21 mouse cellular contexts compared by ENCODE assay signal in the genomic region with DNA sequence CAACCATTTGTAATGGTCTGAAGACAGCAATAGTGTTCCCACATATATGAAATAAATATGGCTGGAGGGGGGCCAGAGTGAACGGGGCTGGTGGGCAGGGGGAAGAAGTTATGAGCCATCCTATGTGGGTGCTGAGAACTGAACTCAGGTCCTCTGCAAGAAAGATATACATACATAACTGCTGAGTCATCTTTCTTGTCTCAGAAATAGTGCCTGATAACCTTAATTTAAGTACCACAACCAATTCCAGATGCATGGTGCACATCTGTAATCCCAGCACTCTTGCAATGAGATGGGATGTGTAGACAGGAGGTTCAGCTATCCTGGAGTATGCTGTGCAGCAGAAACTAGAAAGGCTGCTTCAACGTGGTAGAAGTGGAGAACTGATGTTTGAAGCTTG. TPM values are rescaled to one million over a fixed set of nuclear protein-coding genes. Genes with fewer than 3 reads are reported as not detected.
DNase-seq lines count a peak whose midpoint lies in the region; ATAC-seq and TF ChIP-seq lines count a peak whose summit lies in the region.
"Had no signal": no experiment of that assay in that cellular context is flagged by ENCODE, and none has a peak within 500 bp of the region (broad histone marks: within the 10 kb centered on the region; RNA-seq: fewer than 3 reads in every experiment).

No protein-coding gene starts in this region.

- no peak for TF ChIP-seq POLR2A in small intestine, adult 2 months (IDR thresholded peaks at IDR 0.05; ENCODE audit: low read depth, low read length)

- H3K9me3 ChIP-seq in heart, embryonic 13.5 days = no peaks in the 10 kb centered on the region
- no peaks in the 10 kb centered on the region for H3K9me3 ChIP-seq in liver, postnatal 0 days (ENCODE audit: low read length)
- no peaks in the 10 kb centered on the region for H3K9me3 ChIP-seq in ES-E14 (ENCODE audit: control insufficient read depth, insufficient read depth, low read depth, low read length)
- H3K9me3 ChIP-seq: embryonic facial prominence, embryonic 10.5 days; forebrain, embryonic 13.5 days; G1E; hindbrain, embryonic 15.5 days had no signal

- H3K4me1 ChIP-seq in heart, embryonic 13.5 days = peaks cover 12% of the 10 kb centered on the region
- H3K4me1 ChIP-seq in liver, postnatal 0 days (ENCODE audit: insufficient read depth) = peaks cover 10% of the 10 kb centered on the region; the same call in 1 of the 2 replicates
- H3K4me1 ChIP-seq in ES-E14 (ENCODE audit: control insufficient read depth in 2 of 2, insufficient read depth in 2 of 2, low read length in 2 of 2, poor library complexity in 1 of 2) = peaks cover 3% of the 10 kb centered on the region in 2 experiments; a peak in 1 of 4 replicates
- H3K4me1 ChIP-seq in small intestine, adult 2 months (ENCODE audit: control insufficient read depth, insufficient read depth, insufficient read length, low read length) = peaks cover 8% of the 10 kb centered on the region; the same call in 1 of the 2 replicates
- H3K4me1 ChIP-seq: embryonic facial prominence, embryonic 10.5 days had no signal

- peak overlapping the region; percentile 53; the same call in 1 of the 2 replicates for H3K27ac ChIP-seq in heart, embryonic 13.5 days (replicated peaks)
- H3K27ac ChIP-seq in liver, postnatal 0 days (ENCODE audit: low read depth) = peak overlapping the region; percentile 57; the same call in 1 of the 2 replicates
- H3K27ac ChIP-seq in ES-E14 (ENCODE audit: insufficient read depth, low read depth, low read length, poor library complexity, severe bottlenecking) = no peak overlapping the region
- peak overlapping the region; percentile 25 for H3K27ac ChIP-seq in small intestine, adult 2 months (ENCODE audit: insufficient read depth, low read depth, low read length)
- H3K27ac ChIP-seq: embryonic facial prominence, embryonic 10.5 days; forebrain, embryonic 13.5 days; hindbrain, embryonic 15.5 days had no signal

- no peak for DNase-seq in heart, adult 9 months (ENCODE audit: low spot score in 2 of 2)
- no peak for DNase-seq in liver, postnatal 0 days
- no peak for DNase-seq in liver
- DNase-seq in ES-E14 (ENCODE audit: low read depth, low spot score) = no peak
- DNase-seq in B cell, adult 2 months = no peak
- DNase-seq: adrenal gland, postnatal 10 days; cerebellum, adult 18-20 months; cerebellum, adult 9-11 months; cerebellum, postnatal 36 days; forebrain, postnatal 0 days; gastrocnemius, postnatal 25 days; heart, adult 11 months had no signal

- peaks cover 100% of the 10 kb centered on the region for H3K36me3 ChIP-seq in heart, embryonic 13.5 days
- H3K36me3 ChIP-seq in liver, postnatal 0 days (replicated peaks; ENCODE audit: insufficient read depth, low read length) = peaks cover 87% of the 10 kb centered on the region
- H3K36me3 ChIP-seq in ES-E14 (ENCODE audit: control insufficient read depth, insufficient read depth, low read length, poor library complexity, severe bottlenecking) = peaks cover 46% of the 10 kb centered on the region
- peaks cover 88% of the 10 kb centered on the region for H3K36me3 ChIP-seq in small intestine, adult 2 months (ENCODE audit: control insufficient read depth, insufficient read depth, low read length)

- no peak for TF ChIP-seq CTCF in liver, postnatal 0 days (IDR thresholded peaks at IDR 0.05; ENCODE audit: low read depth)
- TF ChIP-seq CTCF in small intestine, adult 2 months (IDR thresholded peaks at IDR 0.05; ENCODE audit: extremely low read depth, insufficient read length, insufficient replicate concordance, low read depth, low read length) = no peak

- TF ChIP-seq EP300 in liver, postnatal 0 days (IDR thresholded peaks at IDR 0.05; ENCODE audit: low read depth) = no peak

- H3K4me3 ChIP-seq in heart, embryonic 13.5 days = no peak overlapping the region
- H3K4me3 ChIP-seq in liver, postnatal 0 days (ENCODE audit: low read depth, low read length) = no peak overlapping the region
- H3K4me3 ChIP-seq in ES-E14 (ENCODE audit: insufficient read depth in 1 of 2, low read depth in 1 of 2, low read length in 2 of 2, poor library complexity in 1 of 2, severe bottlenecking in 1 of 2) = no peak overlapping the region
- no peak overlapping the region for H3K4me3 ChIP-seq in small intestine, adult 2 months (ENCODE audit: low read depth, low read length)
- H3K4me3 ChIP-seq: embryonic facial prominence, embryonic 10.5 days; forebrain, embryonic 13.5 days; hindbrain, embryonic 15.5 days had no signal

- in situ Hi-C loops in ES-E14 (cut with MboI; ENCODE audit: low sequenced_read_pairs in 2 of 2, unreplicated experiment in 2 of 2) = no loop called here

- no peaks in the 10 kb centered on the region for H3K27me3 ChIP-seq in heart, embryonic 13.5 days (replicated peaks)
- no peaks in the 10 kb centered on the region for H3K27me3 ChIP-seq in liver, postnatal 0 days (ENCODE audit: insufficient read depth, low read length)
- H3K27me3 ChIP-seq in small intestine, adult 2 months (ENCODE audit: control insufficient read depth, insufficient read depth, low read length) = no peaks in the 10 kb centered on the region
- H3K27me3 ChIP-seq: forebrain, embryonic 13.5 days; hindbrain, embryonic 15.5 days had no signal

- H3K4me2 ChIP-seq in heart, embryonic 13.5 days = no peak overlapping the region
- no peak overlapping the region for H3K4me2 ChIP-seq in liver, postnatal 0 days (ENCODE audit: low read depth, low read length)
- H3K4me2 ChIP-seq: forebrain, embryonic 13.5 days; heart, embryonic 11.5 days; hindbrain, embryonic 15.5 days had no signal

- 87% methylated on average over 2 of the region's 2 CpGs for WGBS in heart, embryonic 13.5 days
- WGBS in liver, postnatal 0 days (ENCODE audit: insufficient replicate concordance) = 70% methylated on average over 2 of the region's 2 CpGs
- WGBS in small intestine, adult 2 months = 75% methylated on average over 2 of the region's 2 CpGs

- no peak overlapping the region for H3K9ac ChIP-seq in heart, embryonic 13.5 days
- no peak overlapping the region for H3K9ac ChIP-seq in liver, postnatal 0 days (replicated peaks)
- H3K9ac ChIP-seq in ES-E14 (ENCODE audit: insufficient read depth, low read depth, low read length, poor library complexity, severe bottlenecking) = no peak overlapping the region
- H3K9ac ChIP-seq: forebrain, embryonic 13.5 days; forebrain, postnatal 0 days; hindbrain, embryonic 15.5 days had no signal

- no peak for ATAC-seq in heart, embryonic 13.5 days (ENCODE audit: extremely low read depth, insufficient number of reproducible peaks, low FRiP score, low TSS enrichment)
- no peak for ATAC-seq in liver, postnatal 0 days
- ATAC-seq: forebrain, embryonic 13.5 days; forebrain, postnatal 0 days; intestine, embryonic 16.5 days had no signal

TF ChIP-seq in ES-E14, 5 proteins besides CTCF, POLR2A, EP300 and RAD21:
- TF ChIP-seq ZC3H11A (IDR thresholded peaks at IDR 0.05; ENCODE audit: borderline replicate concordance, low read depth, low read length) (no peak), MAFK (IDR thresholded peaks at IDR 0.05; ENCODE audit: insufficient read depth, low read depth, low read length) (peak; percentile 72)

RNA-seq across cellular contexts. Expression of gene Sec24c, which starts 7.6 kb away (rescaled TPM):
- polyA plus RNA-seq in heart, embryonic 13.5 days (2015; fragmentation: Nextera tagmentation; extraction: Ambion mirVana) = 68.8 and 69.5 TPM in 2 replicates
- polyA plus RNA-seq in liver, postnatal 0 days (2015; fragmentation: Nextera tagmentation; extraction: Ambion mirVana) = 30.8 and 31.3 TPM in 2 replicates
- 104 TPM in 2 replicates for total RNA-seq in ES-E14 (2012; rRNA removed)
- polyA plus RNA-seq in small intestine, adult 2 months (2012; rRNA removed) = 161 and 233 TPM in 2 replicates

RNA-seq across cellular contexts. Expression of gene Fut11, which starts 13.0 kb away (rescaled TPM):
- polyA plus RNA-seq in heart, embryonic 13.5 days (2015; fragmentation: Nextera tagmentation; extraction: Ambion mirVana) = 15.3 and 17.4 TPM in 2 replicates
- 4.4 and 5.1 TPM in 2 replicates for polyA plus RNA-seq in liver, postnatal 0 days (2015; fragmentation: Nextera tagmentation; extraction: Ambion mirVana)
- 5.0 and 6.1 TPM in 2 replicates for total RNA-seq in ES-E14 (2012; rRNA removed)
- polyA plus RNA-seq in small intestine, adult 2 months (2012; rRNA removed) = 6.4 and 13.7 TPM in 2 replicates

RNA-seq across cellular contexts. Expression of gene Synpo2l, which starts 13.6 kb away (rescaled TPM):
- polyA plus RNA-seq in heart, embryonic 13.5 days (2015; fragmentation: Nextera tagmentation; extraction: Ambion mirVana) = 131 and 134 TPM in 2 replicates
- polyA plus RNA-seq in liver, postnatal 0 days (2015; fragmentation: Nextera tagmentation; extraction: Ambion mirVana) = 0.05 and 0.38 TPM in 2 replicates
- 0.85 and 1.1 TPM in 2 replicates for total RNA-seq in ES-E14 (2012; rRNA removed)
- polyA plus RNA-seq in small intestine, adult 2 months (2012; rRNA removed) = 0.06 TPM in 1 of 2 replicates, not detected in the other

RNA-seq across cellular contexts. Expression of gene Chchd1, which starts 21.1 kb away (rescaled TPM):
- 199 and 200 TPM in 2 replicates for polyA plus RNA-seq in heart, embryonic 13.5 days (2015; fragmentation: Nextera tagmentation; extraction: Ambion mirVana)
- polyA plus RNA-seq in liver, postnatal 0 days (2015; fragmentation: Nextera tagmentation; extraction: Ambion mirVana) = 88.5 and 91.7 TPM in 2 replicates
- 136 and 137 TPM in 2 replicates for total RNA-seq in ES-E14 (2012; rRNA removed)
- 9.3 and 13.9 TPM in 2 replicates for polyA plus RNA-seq in small intestine, adult 2 months (2012; rRNA removed)

RNA-seq across cellular contexts. Expression of gene Myoz1, which starts 25.4 kb away (rescaled TPM):
- 14.3 and 19.2 TPM in 2 replicates for polyA plus RNA-seq in heart, embryonic 13.5 days (2015; fragmentation: Nextera tagmentation; extraction: Ambion mirVana)
- polyA plus RNA-seq in liver, postnatal 0 days (2015; fragmentation: Nextera tagmentation; extraction: Ambion mirVana) = 0.41 and 8.8 TPM in 2 replicates
- 0.16 TPM in 1 of 2 replicates, not detected in the other for total RNA-seq in ES-E14 (2012; rRNA removed)
- not detected in 2 replicates for polyA plus RNA-seq in small intestine, adult 2 months (2012; rRNA removed)
- total RNA-seq: G1E had no signal
- polyA plus RNA-seq: forebrain, embryonic 13.5 days; G1E; hindbrain, embryonic 11.5 days; hindbrain, embryonic 15.5 days had no signal

Comparison
In these comparisons a context has a peak if more than half of its experiments do, and no peak if none do; other contexts are left out.
1. RNA of gene Synpo2l, which starts 13.6 kb away (polyA plus RNA-seq): 131 to 134 TPM in heart, embryonic 13.5 days; 0.06 TPM in small intestine, adult 2 months and 0.05 to 0.38 TPM in liver, postnatal 0 days; every median in the first group is over 10 times any median in the second.